Mouse (Mus musculus) embryo, embryonic 10 days (tissue): ENCODE results near the gene Reps2.
A peak's percentile ranks its signal among the peaks of the same experiment; 100 is the strongest.

Experiments used
- DNase-seq: peaks from one replicate; pipeline ENCODE4 v3.0.0-alpha.2; 2015; ENCODE audit warnings: low spot score

Reps2 gene

DNA sequence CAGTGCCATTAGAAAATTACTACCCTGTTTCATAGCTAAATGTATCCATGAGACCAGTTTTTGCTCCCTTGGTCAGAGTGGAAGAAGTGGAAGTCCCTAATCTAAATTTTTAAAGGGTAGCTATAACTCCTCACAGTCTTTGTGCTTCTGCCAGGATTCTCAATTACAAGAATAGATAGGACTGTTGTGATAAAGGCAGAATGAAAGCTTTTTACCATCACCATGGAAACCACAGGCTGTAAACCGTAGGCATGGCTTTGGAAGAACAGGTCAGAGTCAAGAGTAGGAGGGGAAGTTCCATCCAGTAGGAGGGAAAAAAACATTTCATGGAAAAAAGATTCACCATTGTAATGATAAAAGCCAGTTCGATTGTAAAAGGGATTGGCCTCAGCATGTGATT is 147.0 kb downstream of the Reps2 start:
- no peak for DNase-seq

DNA sequence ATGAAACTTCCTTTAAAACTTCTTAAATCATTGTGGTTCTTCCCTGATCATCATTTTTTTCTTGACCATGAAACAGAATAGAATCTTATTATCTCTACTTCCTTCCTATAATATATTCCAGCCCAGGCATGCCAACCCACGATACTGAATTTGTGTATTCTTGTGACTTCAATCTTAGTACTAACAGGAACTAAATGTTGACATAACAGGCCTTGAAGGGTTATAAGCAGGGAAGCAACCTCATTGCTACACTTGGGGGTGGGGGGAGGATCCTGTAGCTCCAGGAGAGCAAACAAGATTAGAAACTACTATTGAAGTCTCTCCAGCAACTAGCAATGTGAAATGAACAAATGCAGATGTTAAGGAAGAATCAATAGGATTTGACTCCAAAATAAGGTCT is 154.8 kb downstream of the Reps2 start:
- no peak for DNase-seq

DNA sequence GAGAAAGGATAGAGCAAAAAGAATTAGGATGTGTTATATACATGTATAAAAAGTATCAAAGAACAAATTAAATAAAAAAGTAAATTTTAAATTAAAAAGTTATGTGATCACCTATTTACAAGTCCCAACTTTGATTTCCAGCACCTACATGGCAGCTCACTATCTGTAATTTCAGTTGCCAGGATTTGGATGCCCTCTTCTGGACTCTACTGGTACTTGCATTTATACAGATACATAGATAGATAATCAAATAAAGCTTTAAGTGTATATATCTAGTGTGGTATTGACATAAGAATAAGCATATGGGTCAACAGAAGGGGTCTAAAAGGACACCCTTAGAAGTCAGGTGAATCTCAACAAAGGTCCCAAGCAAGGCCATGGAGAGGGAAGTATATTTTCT is 155.7 kb downstream of the Reps2 start:
- no peak for DNase-seq

DNA sequence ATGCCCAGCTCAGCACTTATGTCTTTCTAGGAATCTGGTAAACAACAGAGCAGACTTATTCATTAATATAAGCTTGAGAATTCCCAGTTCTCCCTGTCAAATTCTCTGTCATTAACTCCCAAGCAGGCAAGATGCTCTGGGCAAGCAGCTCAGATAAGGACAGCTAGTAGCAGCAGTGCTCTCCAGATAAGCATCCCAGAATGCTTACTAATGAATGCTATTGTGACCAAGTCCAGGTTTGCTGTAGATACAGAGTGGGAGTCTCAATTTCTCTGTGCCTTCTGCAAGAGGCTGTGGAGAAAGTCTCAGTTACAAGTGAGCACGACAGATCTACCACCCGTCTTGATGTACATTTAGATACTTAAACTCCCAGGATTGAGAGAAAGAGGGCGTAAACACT is 173.2 kb downstream of the Reps2 start:
- no peak for DNase-seq

DNA sequence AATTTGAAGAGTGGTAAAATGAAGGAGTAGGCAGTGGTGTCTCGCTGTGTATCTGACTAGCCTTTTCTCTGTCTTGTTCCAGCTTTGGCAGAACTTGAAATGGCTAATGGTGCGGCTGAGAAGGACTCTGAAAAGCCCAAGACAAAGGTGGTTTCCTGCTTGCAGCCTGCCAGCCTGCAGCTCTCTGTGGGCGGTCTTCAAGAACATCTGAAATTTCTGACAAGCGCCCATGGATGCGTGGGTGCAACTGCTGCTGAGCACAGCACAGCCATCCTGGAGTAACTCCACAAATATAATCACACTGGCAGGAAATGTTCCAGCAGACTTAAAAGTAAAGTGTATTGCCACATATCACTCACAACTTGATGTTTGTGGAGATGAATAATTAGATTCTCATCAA is 181.3 kb downstream of the Reps2 start:
- no peak for DNase-seq

DNA sequence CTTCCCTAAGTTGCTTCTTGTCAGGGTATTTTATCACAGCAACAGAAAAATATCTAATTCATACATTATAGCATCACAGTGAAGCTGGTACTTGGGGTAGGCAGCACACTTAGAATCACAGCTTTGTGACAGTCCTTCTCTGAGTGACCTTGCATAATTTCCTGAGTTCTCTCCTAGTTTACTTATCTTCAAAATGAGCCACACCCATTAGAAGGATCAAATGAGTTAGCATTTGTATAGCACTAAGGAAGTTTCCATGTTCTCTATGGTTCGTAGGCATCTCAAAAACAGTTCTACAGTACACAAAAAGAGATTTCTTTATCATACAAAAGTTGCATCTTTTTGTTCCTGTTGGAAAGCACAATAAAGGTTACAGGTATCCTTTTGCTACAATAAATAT is 187.0 kb downstream of the Reps2 start:
- no peak for DNase-seq

DNA sequence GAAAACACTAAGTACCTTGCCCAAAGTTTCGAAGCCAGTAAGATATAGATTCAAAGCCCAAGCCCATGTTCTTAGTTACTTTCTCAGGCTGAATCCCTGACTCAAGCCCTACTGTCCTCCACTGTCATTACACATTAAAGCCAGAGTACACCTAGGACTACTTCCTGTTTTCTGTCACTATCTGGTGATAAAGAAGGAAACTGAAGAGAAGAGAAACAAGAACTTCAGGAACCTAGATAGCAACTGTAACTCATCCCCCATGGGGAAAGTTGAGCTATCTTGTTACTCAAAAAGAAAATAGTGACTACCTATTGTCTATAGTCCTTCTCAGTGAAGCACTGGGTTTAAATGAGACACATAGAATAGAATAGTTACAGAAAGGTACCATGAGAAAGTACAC is 188.1 kb downstream of the Reps2 start:
- no peak for DNase-seq

DNA sequence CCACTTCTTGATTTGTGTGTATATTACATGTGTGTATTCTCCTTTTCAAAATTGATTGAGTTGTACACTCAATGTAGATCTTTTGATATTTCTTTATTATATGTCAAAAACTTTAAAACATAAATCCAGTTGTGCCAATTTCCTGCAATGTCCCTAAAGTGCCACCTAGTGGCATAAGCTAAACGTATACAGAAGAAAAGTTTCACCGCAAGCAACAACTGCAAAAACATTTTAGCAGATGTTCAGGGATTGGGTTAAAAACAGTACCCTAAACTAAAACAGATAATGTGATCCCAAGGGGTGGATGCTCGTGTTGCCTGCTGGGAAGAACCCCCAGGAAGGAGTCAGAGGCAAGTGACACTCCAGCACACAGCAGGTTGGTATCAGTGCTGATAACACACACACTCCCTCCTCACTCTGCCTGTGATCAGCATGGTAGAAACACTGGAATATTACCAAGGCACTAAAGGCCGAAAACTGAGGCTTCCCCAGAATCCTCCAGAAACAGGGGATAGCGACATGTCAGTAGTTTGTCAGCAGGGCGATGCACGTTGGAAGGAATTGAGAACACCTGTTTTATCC is 189.5 kb downstream of the Reps2 start:
- DNase-seq, result no peak

DNA sequence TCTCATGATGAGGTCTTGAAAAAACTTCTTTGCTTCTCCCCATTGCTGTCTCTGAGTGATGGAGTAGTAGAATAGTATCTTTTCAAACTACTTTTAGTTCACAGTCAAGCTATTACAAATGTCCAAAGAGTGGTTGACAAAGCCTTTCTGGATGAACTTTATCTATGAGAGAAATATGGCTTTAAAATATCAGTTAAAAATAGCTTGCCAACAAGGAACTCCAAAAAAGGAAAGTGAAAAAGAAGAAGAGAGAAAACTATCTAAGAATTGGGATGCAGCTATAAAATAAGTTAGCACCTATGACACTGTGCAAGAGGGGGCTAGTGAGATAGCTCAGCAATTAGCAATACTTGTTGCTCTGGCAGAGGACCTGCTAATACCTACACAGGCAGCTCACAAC is 190.8 kb downstream of the Reps2 start:
- DNase-seq, result no peak

DNA sequence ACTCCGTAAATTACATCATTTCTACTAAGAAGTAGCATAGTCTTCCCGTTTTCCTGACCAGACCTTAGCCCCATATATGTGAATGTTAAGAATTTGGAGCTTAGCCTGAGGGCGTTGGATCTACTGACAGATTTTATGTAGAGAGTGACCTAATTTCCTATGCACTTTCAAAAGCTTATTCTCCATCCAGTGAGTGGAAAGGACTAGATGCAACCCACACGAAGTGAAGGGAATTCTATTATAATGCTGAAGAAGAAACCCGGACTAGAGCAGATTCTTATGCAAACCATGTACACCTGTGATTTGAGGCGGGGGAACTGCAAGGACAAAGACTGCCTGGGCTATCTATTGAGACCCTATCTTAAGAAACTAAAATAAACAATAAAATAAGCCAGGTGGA is 195.5 kb downstream of the Reps2 start:
- no peak for DNase-seq

DNA sequence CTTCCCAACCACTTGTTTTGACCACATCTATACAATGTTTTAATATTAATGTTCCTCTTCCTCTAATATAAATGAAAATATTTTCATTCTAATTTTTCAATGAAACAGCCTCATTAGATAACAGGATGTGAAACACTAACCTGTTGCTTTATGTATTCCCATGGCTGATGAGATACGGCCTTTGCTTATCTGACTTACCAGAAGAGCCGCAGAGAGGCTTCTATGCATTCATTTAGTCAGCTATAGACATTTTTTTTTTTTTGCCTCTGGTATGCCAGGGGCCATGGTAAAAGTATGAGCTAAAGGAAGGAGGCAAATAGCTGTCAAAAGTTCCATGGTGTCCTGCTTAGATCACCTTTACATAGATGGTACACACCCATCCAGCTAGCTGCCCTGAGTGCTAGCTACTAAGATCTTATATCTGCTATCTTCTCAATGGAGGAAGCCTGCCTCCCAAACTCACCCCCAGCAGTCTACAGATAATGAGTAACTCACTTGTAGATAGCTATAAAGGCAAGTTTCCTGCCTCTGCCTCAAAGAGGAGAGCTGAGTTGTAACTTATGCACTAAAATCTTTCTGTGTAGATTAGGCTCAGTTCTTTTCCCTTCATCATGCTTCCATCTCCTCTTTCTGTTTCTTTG is 196.7 kb downstream of the Reps2 start:
- no peak for DNase-seq

DNA sequence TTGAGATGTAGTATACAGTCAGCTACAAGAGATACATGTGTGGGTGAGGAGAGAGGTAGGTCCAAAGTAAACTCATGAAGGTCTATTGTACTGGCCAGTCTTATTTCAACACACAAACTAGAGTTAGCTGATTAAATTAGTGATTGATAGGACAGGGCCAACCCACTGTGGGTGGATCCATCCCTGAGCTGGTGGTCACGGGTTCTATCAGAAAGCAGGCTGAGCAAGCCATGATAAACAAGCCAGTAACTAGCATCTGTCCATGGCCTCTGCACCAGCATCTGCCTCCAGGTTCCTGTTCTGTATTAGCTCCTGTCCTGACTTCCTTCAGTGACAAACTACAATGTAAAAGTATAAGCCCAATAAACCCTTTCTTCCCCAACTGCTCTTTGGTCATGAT is 200.1 kb downstream of the Reps2 start:
- no peak for DNase-seq

DNA sequence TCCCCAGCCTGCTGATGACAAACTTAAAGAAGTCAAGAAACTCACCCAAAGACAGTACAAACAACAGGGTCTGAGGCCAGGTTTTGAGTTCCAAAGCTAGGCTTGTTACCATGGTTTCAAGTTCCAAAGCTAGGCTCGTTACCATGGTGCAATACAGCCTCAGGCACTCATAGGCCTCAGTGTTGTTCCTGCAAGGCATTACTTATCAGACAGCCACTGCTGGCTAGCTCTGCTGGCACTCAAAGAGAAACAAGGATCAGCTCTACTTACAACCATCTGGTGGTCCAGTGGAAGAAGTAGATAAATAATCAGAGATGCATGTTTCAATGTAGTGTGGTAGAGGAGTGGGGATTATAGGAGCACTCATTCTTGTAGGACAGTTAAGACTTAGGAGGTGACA is 200.5 kb downstream of the Reps2 start:
- peak; percentile 41 for DNase-seq

DNA sequence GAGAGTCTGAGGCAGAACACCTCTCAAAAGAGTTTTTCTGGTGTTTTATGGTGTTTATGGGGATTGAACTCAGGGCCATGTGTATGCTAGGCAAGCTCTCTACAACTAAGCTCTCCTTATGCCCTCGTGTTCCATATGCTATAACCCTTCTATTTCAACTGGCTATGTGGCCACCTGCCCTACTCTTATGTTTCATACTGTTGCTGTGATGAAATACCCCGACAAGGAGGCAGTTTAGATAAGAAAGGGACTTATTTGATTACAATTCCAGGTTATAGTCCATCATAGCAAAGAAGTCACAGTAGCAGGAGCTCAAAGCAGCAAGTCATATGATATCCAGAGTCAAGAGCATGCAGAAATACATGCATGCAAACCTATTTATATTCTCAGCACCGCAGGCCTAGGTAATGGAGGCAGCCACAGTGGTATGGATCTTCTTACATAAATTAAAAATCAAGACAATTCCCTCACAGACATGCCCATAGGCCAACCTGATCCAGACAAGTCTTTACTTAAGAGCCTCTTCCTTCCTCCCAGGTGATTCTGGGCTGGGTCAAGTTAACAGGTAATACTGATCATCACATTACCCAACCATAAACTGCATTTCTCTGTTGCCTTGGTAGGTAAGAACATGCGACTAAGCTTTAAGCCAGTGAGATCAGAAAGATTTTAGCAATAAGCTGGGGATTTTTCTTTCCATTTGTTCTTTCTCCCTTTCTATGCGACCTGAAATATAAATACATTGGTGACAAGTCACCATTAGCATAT is 210.5 kb downstream of the Reps2 start:
- DNase-seq, result no peak

DNA sequence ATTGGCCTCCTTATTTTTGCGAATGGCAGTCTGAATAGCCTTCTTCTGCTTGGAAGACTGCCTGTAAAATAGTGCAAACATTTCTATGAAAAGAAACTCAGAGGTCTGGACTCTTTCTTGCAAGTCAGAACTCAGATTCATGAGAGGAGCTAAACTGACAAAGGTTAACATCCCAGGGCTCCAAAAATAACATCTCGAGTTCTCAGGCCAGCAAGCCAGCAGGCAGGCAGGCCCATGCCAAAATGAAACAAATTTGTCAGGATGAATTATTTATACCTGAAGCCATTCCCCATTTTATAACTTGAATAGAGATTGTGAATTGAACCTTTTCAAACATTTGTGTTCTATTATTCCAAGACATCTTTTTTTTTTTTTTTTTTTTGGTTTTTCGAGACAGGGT is 215.8 kb downstream of the Reps2 start:
- no peak for DNase-seq

DNA sequence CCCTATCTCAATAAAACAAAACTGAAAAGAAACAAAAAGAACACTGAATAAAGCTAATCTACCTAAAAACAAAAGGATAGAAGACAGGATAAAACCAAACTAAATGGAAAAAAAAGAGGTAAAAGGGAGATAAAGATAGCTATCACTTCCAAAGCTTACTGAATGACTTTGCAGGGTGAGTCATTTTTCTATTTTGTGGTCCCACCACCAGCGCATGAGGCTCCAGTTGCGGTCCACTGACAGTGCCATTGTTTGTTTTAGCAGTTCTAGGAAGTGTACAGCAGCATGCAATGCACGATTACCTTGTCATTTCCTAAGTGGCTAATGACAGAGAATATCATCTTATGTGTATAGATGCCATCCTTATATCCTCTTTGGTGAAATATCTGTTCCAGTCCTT is 224.0 kb downstream of the Reps2 start:
- no peak for DNase-seq

DNA sequence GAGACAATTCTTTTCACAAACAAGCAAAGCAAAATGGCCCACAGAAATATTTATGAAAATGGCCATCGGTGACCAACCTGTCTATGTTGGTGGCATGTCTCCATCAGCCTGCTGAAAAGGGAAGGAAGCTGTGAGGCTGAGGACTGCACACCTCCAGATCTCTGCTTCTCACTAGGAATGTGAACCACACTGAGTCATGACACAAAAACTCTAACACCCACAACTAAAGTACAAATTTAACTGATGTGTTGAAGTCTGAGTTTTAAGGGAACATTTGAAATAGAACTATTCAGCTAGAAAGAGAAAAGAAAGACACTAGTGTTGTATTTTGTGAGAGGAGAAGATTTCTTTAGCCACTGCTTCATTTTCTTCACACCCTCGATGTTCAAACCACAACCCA is 230.3 kb downstream of the Reps2 start:
- no peak for DNase-seq

DNA sequence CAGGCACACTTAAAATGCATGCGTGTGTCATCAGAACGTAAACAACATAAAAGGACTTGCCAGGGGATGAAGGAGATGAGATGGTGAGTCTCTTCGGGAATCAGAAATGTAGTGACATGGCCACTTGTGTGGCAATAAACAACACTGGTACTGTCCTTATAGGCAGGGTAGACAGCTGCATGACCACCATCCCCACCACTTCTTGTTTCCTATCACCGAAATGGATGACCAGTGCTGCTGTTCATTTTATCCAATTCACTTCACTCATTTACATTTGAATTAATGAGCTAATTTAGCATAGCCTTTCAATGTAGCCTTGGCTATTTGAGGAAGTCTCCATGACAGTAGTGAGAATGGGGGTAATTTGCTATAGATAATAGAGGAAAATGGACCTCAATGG is 236.2 kb downstream of the Reps2 start:
- no peak for DNase-seq

DNA sequence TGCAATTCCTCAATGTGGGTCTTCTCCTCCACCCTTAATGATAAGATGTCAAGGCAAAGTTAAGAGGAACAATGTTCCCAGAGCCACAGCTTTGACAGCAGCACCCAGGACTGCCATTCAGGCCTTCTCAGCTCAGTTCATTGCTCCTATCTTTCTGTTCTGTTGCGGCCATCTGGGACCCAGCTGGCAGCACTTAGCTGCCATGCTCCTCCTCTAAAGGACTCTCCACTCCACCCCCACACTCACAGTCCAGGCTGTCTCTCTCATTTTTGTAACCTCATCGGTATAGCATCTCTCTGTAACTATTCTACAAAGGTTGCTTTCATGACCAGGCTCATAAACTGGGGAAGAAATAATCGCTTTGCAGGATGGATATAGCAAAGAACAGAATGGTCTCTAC is 241.0 kb downstream of the Reps2 start:
- no peak for DNase-seq

DNA sequence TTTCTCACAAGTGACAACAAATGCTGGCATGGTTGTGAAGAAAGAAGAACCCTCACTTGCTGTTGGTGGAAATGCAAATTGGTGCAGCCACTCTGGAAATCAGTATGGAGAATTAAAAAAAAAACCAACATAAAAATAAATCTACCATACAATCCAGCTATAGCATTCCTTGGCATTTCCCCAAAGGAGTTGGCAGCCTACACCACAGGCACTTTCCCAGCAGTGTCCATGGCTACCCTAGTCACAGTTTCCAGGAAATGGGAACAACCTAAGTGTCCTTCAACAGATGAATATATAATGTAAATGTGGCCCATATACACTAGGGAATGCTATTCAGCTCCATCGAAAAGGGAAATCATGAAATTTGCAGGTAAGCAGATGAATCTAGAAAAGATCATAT is 262.7 kb downstream of the Reps2 start:
- DNase-seq, result no peak

DNA sequence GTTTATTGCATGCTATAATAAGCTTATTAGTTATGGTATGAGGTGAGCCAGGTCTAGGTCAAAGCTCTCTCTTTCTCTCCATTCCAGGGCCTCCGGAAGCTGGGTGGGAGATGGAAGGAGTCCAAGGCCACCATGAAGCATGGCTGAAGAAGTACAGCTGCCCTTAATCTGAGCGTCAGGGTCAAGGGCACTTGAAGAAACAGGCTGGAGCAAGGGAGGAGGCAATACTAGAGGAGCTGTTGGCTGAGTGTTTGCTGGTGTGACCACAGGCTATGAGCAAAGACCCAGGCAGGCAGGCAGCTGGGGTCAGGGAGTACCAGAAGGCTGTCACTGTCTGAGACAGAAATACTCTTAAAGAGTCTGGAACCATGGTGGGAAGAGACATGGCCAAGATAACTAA is 280.2 kb downstream of the Reps2 start:
- DNase-seq, result no peak
